Mouse (Mus musculus) kidney, adult 11 months (tissue): ENCODE measurements around the gene Mfsd14a.
"Not testable (repeated sequence)": the region's sequence is repeated elsewhere in the genome, so short reads cannot be mapped to it uniquely, and the experiment has no call there.

Experiments used
- DNase-seq: peaks from one replicate; pipeline ENCODE4 v3.0.0; 2022

Mfsd14a gene

DNA sequence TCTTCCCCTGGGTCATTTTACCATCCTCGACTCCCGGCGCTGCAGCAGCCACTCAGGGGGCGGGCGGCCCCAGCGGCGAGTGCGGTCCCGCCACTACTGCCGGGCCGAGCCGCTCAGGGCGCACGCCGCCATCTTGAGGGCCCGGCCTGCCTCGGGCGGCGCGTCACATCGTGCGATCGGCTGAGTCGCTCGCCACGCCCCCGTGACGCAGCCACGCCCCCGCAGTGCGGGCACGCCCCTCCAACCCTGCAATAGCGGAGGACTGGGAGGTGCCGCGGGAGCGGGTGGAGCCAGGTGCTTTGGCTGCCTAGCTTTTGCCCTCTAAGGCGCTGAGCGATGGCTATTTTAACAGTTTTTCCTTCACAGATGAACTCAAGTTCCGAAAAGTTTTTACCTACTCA is at the start of gene Mfsd14a:
Gene Mfsd14a (minus strand): TSS at position 215 of the 401 bp plus-strand sequence.
- peak; percentile 98 for DNase-seq

GRCm38 (mm10) chr3:116711624-116712435 is 49.4 kb upstream of the Mfsd14a start:
- DNase-seq = peak; percentile 75

- no peak for DNase-seq
These were observed 48.5 kb upstream of the Mfsd14a start for GRCm38 (mm10) chr3:116710941-116711340.

- DNase-seq = no peak
These were observed 43.2 kb upstream of the Mfsd14a start for GRCm38 (mm10) chr3:116705637-116706204.

- no peak for DNase-seq
These were observed 41.4 kb upstream of the Mfsd14a start for GRCm38 (mm10) chr3:116703835-116704234.

DNA sequence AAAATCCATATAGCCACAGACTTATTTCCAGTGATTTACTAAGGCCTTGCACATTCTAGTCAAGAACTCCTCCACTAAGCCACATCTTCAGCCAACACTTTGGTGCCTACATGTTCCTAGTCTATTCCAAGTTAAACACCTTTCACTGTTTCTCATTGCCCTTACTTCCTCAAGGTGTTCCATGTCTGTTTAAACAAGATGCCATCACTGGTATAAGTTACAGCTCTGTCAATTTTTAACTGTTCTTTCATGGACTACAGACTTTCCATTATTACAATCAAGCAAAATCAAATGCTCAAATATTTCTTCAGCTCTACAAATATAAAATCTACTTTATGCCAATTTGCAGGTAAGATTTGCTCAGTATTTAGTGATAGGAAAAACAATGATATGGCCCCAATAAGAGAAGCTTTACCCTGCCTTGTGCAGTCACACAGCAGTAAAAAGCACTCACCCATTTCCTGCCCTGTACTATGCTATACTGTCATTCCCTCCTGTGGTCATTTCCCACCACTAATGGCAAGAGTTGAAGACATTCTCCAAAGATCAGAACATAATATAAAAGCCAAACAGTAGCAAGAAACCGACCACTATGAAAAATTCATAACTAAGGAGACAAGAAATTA is 40.3 kb upstream of the Mfsd14a start:
- DNase-seq = no peak

DNA sequence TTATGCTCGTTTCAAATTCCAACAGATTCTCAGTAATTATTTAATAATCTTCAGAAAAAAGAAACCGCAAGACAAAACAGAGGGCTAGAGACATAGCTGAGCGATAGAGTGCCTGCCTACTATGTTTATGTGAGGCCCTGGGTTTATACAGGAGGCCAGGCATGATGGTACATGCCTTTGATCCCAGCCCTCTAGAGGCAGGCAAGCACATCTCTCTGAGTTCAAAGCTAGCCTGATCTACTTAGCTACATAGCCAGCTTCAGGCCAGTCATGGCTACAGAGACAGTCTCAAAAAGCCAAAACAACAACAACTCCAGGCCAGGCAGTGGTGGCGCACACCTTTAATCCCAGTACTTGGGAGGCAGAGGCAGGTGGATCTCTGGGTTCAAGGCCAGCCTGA is 39.1 kb upstream of the Mfsd14a start:
- DNase-seq = no peak

GRCm38 (mm10) chr3:116698786-116699185 is 36.3 kb upstream of the Mfsd14a start:
- no peak for DNase-seq

GRCm38 (mm10) chr3:116695666-116695985 is 33.1 kb upstream of the Mfsd14a start:
- no peak for DNase-seq

DNA sequence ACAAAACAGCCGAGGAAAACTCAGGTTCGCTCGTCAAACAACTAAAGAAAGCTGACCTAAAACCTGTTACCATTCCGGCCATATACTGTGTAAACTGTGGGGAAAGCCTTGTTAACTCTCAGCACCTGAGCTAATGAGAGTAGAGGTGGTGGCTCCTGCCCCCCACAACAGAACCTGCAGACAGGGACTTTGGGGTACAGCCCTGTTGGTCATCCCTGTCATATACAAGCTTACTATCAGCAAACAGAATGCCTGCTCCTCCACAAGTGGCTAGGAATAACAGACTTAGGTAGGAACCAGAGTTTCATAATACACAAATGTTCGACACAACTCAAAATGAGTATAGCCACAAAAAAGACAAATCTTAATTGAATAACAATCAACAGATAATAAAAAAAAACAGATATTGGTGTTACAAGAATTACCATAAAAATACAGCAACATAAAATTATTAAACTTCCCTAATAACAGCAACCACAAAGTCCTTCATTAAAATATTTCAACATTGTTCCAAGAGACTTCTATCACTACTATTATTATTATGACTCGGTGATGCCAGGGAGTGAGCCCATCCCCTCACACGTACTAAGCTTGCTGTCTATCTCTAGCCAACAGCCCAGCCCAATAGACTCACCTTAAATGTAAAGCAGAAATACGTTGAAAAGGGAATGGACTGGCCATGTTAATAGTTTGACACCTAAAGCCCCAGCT is 32.6 kb upstream of the Mfsd14a start:
- DNase-seq = no peak

- no peak for DNase-seq
These were observed 31.8 kb upstream of the Mfsd14a start for GRCm38 (mm10) chr3:116694312-116694711.

GRCm38 (mm10) chr3:116681160-116681559 is 18.7 kb upstream of the Mfsd14a start, which contains the start of gene Gm43191:
Gene Gm43191, minus strand, starts transcription at chr3:116681260.
- no peak for DNase-seq

DNA sequence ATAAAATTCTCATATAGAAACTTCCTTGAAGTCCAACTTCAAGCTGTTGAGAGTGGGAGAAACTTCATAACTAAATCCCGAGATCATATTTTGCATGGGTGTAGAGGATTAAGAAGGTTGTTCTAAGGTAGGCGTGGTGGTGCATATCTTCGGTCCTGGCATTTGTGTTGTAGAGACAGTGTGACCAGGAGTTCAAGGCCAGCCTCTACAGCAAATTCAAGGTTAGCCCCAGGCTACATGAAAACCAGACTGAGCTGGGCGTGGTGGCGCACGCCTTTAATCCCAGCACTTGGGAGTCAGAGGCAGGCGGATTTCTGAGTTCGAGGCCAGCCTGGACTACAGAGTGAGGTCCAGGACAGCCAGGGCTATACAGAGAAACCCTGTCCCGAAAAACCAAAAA is 1.8 kb upstream of the Mfsd14a start:
- not testable (repeated sequence) for DNase-seq

DNA sequence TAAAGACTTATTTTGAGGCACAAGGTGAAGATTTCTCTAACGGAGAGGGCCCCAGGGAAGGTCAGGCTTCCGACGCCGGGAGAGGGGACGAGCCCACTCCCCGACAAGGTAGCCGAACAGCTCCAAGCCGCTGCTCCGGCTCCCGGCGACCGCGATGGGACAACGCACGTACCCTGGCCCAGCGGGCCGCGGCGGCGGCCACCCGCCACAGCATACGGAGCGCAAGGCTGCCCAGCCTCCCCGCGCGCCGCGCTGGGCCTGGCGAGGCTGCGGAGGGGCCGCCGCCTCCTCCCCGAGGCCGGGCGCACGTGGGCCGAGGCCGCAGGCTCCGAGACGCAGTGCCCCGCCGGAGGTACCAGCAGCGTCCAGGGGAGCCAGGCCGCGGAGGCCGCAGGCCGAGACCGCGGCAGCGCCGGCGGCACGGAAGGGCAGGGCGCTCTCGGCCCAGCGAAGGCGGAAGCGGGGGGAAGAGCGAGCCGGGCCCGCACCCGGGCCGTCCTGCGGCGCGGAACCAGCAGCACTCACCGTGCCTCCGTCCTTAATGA is 535 bp downstream of the Mfsd14a start:
- no peak for DNase-seq

DNA sequence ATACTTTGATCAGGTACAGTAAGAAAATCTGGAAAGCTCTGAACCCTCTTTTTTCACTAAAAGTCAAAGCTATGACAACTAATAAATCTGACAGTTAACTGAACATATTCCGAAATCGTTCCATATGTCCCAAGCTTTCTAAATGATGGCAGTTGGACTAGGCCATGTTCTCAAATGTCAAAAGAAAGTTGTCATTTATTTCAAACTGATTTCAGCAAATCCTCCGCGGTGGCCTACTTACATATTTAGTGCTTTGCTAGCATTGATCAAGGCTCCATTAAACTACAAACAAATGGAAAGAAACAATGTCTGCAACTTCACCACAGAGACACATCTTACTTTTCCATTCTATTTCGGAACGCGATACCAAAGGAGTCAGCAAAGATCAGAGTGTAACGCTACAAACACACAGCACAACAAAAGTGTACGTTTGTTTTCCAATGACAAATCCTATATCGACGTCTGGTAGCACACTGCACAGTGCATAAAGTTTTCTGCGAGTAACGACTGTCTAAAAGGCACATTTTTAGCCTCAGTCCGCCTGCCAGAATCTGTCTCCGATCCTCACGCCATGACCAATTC is 1.1 kb downstream of the Mfsd14a start:
- no peak for DNase-seq

GRCm38 (mm10) chr3:116659856-116660430 is 2.5 kb downstream of the Mfsd14a start:
- no peak for DNase-seq

DNA sequence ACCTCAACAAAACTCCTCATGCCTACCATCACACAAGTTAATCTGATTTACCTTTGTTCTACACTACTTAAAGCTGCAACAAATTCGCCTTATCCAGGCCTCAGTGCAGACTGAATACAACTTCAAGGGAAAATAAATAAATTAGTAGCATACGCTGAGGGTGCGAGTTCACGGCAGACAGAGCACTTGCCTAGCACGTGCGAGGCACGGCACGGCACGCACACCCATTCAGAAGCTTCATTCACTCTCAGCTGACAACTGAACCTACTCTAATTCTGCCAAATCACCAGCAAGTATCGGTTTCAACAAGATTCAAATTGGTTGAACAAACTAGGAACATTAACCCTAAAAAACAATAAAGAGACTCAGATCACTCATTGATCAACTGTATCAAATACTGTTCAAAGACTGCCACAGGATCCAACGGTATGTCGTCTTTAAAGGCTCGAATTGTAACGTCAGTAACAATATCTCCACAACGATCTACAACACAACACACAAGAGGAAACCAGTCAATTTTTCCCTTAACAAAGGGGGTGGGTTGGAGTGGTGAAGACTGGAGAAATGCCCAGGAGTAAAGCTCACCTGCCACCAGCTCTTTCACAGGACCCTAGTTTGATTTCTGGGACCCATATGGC is 3.4 kb downstream of the Mfsd14a start:
- peak; percentile 8 for DNase-seq

DNA sequence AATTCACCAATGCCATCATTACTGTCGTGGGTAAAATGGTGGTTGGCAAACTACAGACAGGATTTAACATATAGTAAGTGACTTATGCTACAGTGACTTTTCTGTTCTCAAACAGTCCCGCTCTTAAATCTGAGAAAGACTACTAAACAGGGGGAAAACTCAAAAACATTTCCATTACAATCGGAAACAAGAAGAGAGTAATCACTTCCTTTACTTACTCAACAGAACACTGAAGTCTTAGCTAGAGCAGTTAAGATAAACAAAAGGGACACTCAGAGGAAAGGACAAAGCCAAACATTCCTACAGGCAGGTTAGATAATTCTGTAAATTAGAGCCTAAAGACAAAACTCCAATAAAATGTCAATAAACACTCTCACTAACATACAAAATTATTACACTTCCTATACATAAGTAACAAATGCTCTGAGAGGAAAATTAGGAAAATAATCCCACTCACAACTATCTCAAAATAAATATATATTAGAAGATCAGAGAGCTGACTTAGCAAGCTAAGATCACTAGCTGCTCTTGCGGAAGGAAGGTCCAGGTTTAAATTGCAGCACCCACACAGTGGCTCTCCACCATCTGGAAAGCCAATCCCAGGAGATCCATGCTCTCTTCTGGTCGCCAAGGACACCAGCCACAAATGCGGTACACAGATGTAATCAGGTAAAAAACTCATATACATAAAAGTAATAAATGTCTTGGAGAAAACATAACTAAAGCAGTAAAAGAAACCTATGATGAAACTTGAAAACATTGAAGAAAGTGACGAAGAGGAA is 6.1 kb downstream of the Mfsd14a start:
- no peak for DNase-seq

DNA sequence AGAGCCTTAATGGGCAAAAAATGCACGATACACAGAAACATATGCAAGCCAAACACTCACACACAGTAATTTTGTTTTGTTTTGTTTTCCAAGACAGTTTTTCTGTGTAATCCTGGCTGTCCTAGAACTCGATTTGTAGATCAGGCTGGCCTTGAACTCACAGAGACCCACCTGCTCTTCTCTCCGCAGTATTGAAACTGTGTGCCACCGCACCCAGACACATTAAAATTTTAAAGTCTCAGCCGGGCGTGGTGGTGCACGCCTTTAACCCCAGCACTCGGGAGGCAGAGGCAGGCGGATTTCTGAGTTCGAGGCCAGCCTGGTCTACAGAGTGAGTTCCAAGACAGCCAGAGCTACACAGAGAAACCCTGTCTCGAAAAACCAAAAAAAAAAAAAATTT is 8.4 kb downstream of the Mfsd14a start:
- not testable (repeated sequence) for DNase-seq

GRCm38 (mm10) chr3:116653278-116653945 is 9.1 kb downstream of the Mfsd14a start:
- no peak for DNase-seq
